Mouse (Mus musculus): ENCODE data around the gene S1pr1. TPM values are rescaled to one million over a fixed set of nuclear protein-coding genes. Genes with fewer than 3 reads are reported as not detected.
A peak's percentile ranks its signal among the peaks of the same experiment; 100 is the strongest.

Gene S1pr1
- total RNA-seq (2021): 10 to 100 TPM; 17.9 to 24.8 TPM
- long read RNA-seq, experiment 1, transcript S1pr1-201 (2 exons, 3,046 nt): major isoform, 13 of 18 reads
- long read RNA-seq, experiment 1, partial matches to known transcripts: 4 of 18 reads
- long read RNA-seq, experiment 1, other reads (novel, unspliced or antisense): 1 of 18 reads
- long read RNA-seq, experiment 2, transcript S1pr1-201 (2 exons, 3,046 nt): major isoform, 5 of 8 reads
- long read RNA-seq, experiment 2, partial matches to known transcripts: 3 of 8 reads
- long read RNA-seq, experiment 2, other reads (novel, unspliced or antisense): 0 of 8 reads

- DNase-seq (ENCODE audit: low spot score): peak; percentile 52
These were observed at the start of gene S1pr1 for GRCm38 (mm10) chr3:115714671-115715651. Gene S1pr1, minus strand, starts transcription at chr3:115715072.

GRCm38 (mm10) chr3:115763292-115763691 is 48.4 kb upstream of the S1pr1 start:
- DNase-seq (ENCODE audit: low spot score): peak; percentile 20

GRCm38 (mm10) chr3:115762841-115763240 is 48.0 kb upstream of the S1pr1 start:
- DNase-seq (ENCODE audit: low spot score): no peak

GRCm38 (mm10) chr3:115759659-115760058 is 44.8 kb upstream of the S1pr1 start:
- no peak for DNase-seq (ENCODE audit: low spot score)

- DNase-seq (ENCODE audit: low spot score): peak; percentile 30
These were observed 43.6 kb upstream of the S1pr1 start for GRCm38 (mm10) chr3:115758455-115758912.

- DNase-seq (ENCODE audit: low spot score): no peak
These were observed 39.6 kb upstream of the S1pr1 start for GRCm38 (mm10) chr3:115754466-115754865.

GRCm38 (mm10) chr3:115750369-115750768 is 35.5 kb upstream of the S1pr1 start:
- DNase-seq (ENCODE audit: low spot score): no peak

- DNase-seq (ENCODE audit: low spot score): no peak
These were observed 33.6 kb upstream of the S1pr1 start for GRCm38 (mm10) chr3:115748289-115748989.

GRCm38 (mm10) chr3:115746511-115746910 is 31.6 kb upstream of the S1pr1 start:
- DNase-seq (ENCODE audit: low spot score): no peak

GRCm38 (mm10) chr3:115745088-115745487 is 30.2 kb upstream of the S1pr1 start:
- no peak for DNase-seq (ENCODE audit: low spot score)

- no peak for DNase-seq (ENCODE audit: low spot score)
These were observed 23.7 kb upstream of the S1pr1 start for GRCm38 (mm10) chr3:115738524-115738923.

- DNase-seq (ENCODE audit: low spot score): no peak
These were observed 23.0 kb upstream of the S1pr1 start for GRCm38 (mm10) chr3:115737785-115738318.

- DNase-seq (ENCODE audit: low spot score): no peak
These were observed 20.7 kb upstream of the S1pr1 start for GRCm38 (mm10) chr3:115735540-115735939.

- no peak for DNase-seq (ENCODE audit: low spot score)
These were observed 20.0 kb upstream of the S1pr1 start for GRCm38 (mm10) chr3:115734841-115735240.

GRCm38 (mm10) chr3:115730336-115730735 is 15.5 kb upstream of the S1pr1 start:
- no peak for DNase-seq (ENCODE audit: low spot score)

GRCm38 (mm10) chr3:115729187-115729586 is 14.3 kb upstream of the S1pr1 start:
- DNase-seq (ENCODE audit: low spot score): no peak

- DNase-seq (ENCODE audit: low spot score): no peak
These were observed 13.3 kb upstream of the S1pr1 start for GRCm38 (mm10) chr3:115728211-115728610.

- DNase-seq (ENCODE audit: low spot score): no peak
These were observed 4.0 kb upstream of the S1pr1 start for GRCm38 (mm10) chr3:115718886-115719285.

GRCm38 (mm10) chr3:115715900-115716515 is 1.1 kb upstream of the S1pr1 start:
- no peak for DNase-seq (ENCODE audit: low spot score)

- DNase-seq (ENCODE audit: low spot score): no peak
These were observed 830 bp downstream of the S1pr1 start for GRCm38 (mm10) chr3:115714049-115714435.
